Mouse (Mus musculus) cortical plate, adult 2 months (tissue): ENCODE measurements around the gene Hist2h2aa1.

Source experiments
- CTCF ChIP-seq: fragments of 200-500 bp; IDR thresholded peaks from 2 replicates; pipeline ENCODE4 v1.5.1; 2011; ENCODE audit warnings: mild to moderate bottlenecking, control low read depth, low read length; ENCODE audit not compliant: insufficient read depth; ENCODE audit errors: extremely low read depth
- POLR2A ChIP-seq: fragments of 200-500 bp; IDR thresholded peaks from 2 replicates; pipeline ENCODE4 v1.6.1; 2011; ENCODE audit warnings: mild to moderate bottlenecking, low read length, control low read depth; ENCODE audit not compliant: insufficient read depth; ENCODE audit errors: extremely low read depth

DNA sequence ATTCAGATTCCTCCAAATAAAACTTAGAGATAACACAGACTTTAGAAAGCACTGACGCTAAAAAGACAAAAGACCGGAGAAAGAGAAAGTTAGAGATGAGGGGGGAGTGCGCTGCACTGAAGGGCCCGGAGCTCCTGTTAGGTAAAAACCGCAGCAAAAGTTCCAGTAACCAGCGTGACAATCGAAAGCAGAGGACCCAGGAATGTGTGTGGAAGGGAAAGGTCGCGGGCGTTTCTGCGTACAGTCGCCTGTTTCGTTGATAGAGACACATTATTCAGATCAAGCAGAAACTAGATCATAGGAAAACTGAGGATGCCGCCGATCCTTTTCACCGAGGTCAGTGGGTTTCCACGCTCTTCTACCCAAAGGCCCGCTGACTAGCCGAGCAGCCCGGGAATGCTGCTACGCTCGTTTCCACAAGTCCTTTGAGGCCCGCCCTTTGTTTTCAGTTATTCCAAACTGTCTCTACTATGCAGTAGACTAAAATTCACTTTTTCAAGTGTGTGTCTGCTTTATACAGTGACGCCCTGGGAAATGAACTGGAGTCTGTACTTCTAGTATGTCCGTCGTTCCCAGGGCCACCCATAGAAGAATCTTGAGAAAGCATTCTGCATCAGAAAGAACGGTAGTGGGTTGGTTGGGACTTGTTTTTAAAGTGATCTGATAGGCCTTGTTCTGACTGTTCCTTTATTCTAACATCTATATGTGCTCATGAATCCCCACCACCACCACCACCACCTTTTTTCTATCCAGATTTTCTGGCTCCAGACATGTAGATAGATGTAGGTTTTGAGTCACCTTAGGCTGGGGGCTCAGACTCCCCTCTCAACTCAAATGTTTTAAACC lies 18.5 kb downstream of the Hist2h2aa1 start:
- TF ChIP-seq CTCF (no peak), POLR2A (no peak)
